Mouse (Mus musculus): ENCODE measurements around the gene Pga5. TPM values are rescaled to one million over a fixed set of nuclear protein-coding genes. Genes with fewer than 3 reads are reported as not detected.

Gene Pga5
- polyA plus RNA-seq (2016; fragmentation: Nextera tagmentation; extraction: Ambion mirVana) = not detected in 2 replicates

GRCm38 (mm10) chr19:10677915-10678771, at the start of gene Pga5:
Gene Pga5 (minus strand): TSS chr19:10678071.
- ATAC-seq (ENCODE audit: insufficient number of reproducible peaks, insufficient read depth, low FRiP score, low TSS enrichment, low read depth) = no peak
- peaks cover 4% of the 10 kb centered on the region; the same call in 1 of the 2 replicates for H3K4me1 ChIP-seq (replicated peaks)

DNA sequence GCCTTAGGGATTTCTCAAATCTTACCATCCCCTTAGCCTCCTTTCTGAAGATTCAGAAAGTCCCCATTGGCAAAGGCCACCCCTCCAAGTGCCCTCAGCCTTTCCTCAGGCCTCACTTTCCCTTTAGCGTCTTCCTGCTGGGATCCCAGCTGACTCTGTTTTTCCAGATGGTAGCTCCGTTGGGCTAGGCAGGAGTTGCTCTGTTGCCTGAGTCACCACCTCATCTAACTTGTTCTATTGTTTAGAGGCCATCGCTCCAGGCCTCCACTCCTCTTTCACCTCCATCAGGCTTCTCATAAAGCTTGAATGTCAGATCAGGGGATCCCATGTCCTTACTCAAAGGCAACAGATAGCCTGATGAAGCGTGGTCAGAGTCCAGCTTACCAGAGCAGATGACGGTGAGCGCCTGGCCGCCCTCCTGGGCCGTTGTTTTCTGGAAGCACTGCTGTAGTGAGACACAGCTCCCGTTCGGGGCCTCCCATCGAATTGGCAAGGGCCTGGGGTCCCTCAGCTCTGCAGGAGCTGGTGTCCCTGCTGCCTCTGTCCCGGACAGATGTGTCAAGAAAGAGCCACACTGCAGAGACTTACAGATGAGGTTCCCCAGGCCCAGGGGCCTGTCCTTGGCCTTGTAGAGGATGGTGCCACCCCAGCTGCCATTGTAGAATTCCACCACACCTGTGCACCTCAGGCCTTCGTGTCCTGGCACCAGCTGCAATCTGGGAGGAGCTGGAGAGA, 46.9 kb upstream of the Pga5 start:
- H3K27ac ChIP-seq = no peak overlapping the region
- no peak overlapping the region for H3K4me2 ChIP-seq
- H3K9me3 ChIP-seq = no peaks in the 10 kb centered on the region
- no peaks in the 10 kb centered on the region for H3K36me3 ChIP-seq
- peaks cover 20% of the 10 kb centered on the region for H3K4me1 ChIP-seq (replicated peaks)
- WGBS = 77% methylated on average over 13 of the region's 13 CpGs
- ATAC-seq (ENCODE audit: insufficient number of reproducible peaks, insufficient read depth, low FRiP score, low TSS enrichment, low read depth) = no peak
- H3K9ac ChIP-seq (replicated peaks) = 0 out of 2 replicates have a peak overlapping the region, but pooled peaks have one; percentile 8
- peaks cover 7% of the 10 kb centered on the region for H3K27me3 ChIP-seq
- no peak overlapping the region for H3K4me3 ChIP-seq (replicated peaks)

More at GRCm38 (mm10) chr19:10677915-10678771, at the start of gene Pga5:
- Histone ChIP-seq H3K36me3 (no peaks in the 10 kb centered on the region), H3K4me3 (replicated peaks) (no peak within 1 kb of the TSS), H3K9ac (replicated peaks) (no peak within 1 kb of the TSS), H3K4me2 (no peak within 1 kb of the TSS), H3K27ac (no peak within 1 kb of the TSS), H3K9me3 (no peaks in the 10 kb centered on the region), H3K27me3 (peaks cover 8% of the 10 kb centered on the region; the same call in 1 of the 2 replicates)
- WGBS = 45% methylated on average over 6 of the region's 6 CpGs

GRCm38 (mm10) chr19:10723649-10724048, 45.8 kb upstream of the Pga5 start:
- Histone ChIP-seq H3K36me3 (no peaks in the 10 kb centered on the region), H3K9ac (replicated peaks) (no peak overlapping the region), H3K4me3 (replicated peaks) (no peak overlapping the region), H3K4me1 (replicated peaks) (peaks cover 25% of the 10 kb centered on the region), H3K9me3 (no peaks in the 10 kb centered on the region), H3K27ac (no peak overlapping the region), H3K4me2 (no peak overlapping the region), H3K27me3 (peaks cover 7% of the 10 kb centered on the region)
- whole genome bisulfite sequencing = 34% methylated on average over 5 of the region's 5 CpGs
- ATAC-seq (ENCODE audit: insufficient number of reproducible peaks, insufficient read depth, low FRiP score, low TSS enrichment, low read depth) = no peak

GRCm38 (mm10) chr19:10723084-10723483, 45.2 kb upstream of the Pga5 start:
- H3K4me1 ChIP-seq (replicated peaks) = peaks cover 25% of the 10 kb centered on the region
- H3K4me3 ChIP-seq (replicated peaks) = no peak overlapping the region
- no peaks in the 10 kb centered on the region for H3K36me3 ChIP-seq
- no peak for ATAC-seq (ENCODE audit: insufficient number of reproducible peaks, insufficient read depth, low FRiP score, low TSS enrichment, low read depth)
- H3K27ac ChIP-seq = no peak overlapping the region
- WGBS = 23% methylated on average over 13 of the region's 13 CpGs
- no peak overlapping the region for H3K9ac ChIP-seq (replicated peaks)
- H3K9me3 ChIP-seq = no peaks in the 10 kb centered on the region
- H3K27me3 ChIP-seq = peaks cover 7% of the 10 kb centered on the region
- no peak overlapping the region for H3K4me2 ChIP-seq

DNA sequence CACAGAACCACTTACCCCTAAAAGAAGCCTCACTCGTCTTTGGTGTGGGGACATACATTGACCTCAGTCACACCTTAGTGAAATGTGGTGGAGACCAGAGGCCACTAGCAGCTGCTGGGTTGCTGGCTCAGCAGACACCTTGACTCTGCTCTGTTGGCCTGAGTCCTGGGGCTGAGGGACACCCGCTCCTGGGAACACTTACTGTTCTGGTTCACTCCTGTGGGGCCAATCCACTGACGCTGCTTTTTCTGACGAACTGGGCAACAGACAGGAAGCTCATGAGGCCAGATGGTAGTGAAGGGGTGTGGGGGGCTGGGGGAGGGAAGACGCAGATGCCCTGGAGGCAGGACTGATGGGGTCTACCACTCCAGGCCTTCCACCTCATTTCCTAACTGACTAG, 43.2 kb upstream of the Pga5 start:
- H3K36me3 ChIP-seq = no peaks in the 10 kb centered on the region
- H3K4me2 ChIP-seq = no peak overlapping the region
- peaks cover 25% of the 10 kb centered on the region for H3K4me1 ChIP-seq (replicated peaks)
- WGBS = 24% methylated on average over 5 of the region's 5 CpGs
- ATAC-seq (ENCODE audit: insufficient number of reproducible peaks, insufficient read depth, low FRiP score, low TSS enrichment, low read depth) = no peak
- no peak overlapping the region for H3K9ac ChIP-seq (replicated peaks)
- H3K27me3 ChIP-seq = peaks cover 7% of the 10 kb centered on the region
- no peaks in the 10 kb centered on the region for H3K9me3 ChIP-seq
- no peak overlapping the region for H3K27ac ChIP-seq
- no peak overlapping the region for H3K4me3 ChIP-seq (replicated peaks)

GRCm38 (mm10) chr19:10720524-10720923, 42.7 kb upstream of the Pga5 start:
- H3K36me3 ChIP-seq = no peaks in the 10 kb centered on the region
- H3K4me1 ChIP-seq (replicated peaks) = peaks cover 25% of the 10 kb centered on the region
- H3K27me3 ChIP-seq = peaks cover 7% of the 10 kb centered on the region
- H3K9ac ChIP-seq (replicated peaks) = 0 out of 2 replicates have a peak overlapping the region, but pooled peaks have one; percentile 13
- H3K4me2 ChIP-seq = no peak overlapping the region
- H3K4me3 ChIP-seq (replicated peaks) = no peak overlapping the region
- no peak for ATAC-seq (ENCODE audit: insufficient number of reproducible peaks, insufficient read depth, low FRiP score, low TSS enrichment, low read depth)
- H3K27ac ChIP-seq = 0 out of 2 replicates have a peak overlapping the region, but pooled peaks have one; percentile 14
- 28% methylated on average over 3 of the region's 3 CpGs for WGBS
- no peaks in the 10 kb centered on the region for H3K9me3 ChIP-seq

GRCm38 (mm10) chr19:10719751-10720150, 41.9 kb upstream of the Pga5 start:
- H3K27ac ChIP-seq = no peak overlapping the region
- 5% methylated on average over 2 of the region's 2 CpGs for WGBS
- no peak for ATAC-seq (ENCODE audit: insufficient number of reproducible peaks, insufficient read depth, low FRiP score, low TSS enrichment, low read depth)

DNA sequence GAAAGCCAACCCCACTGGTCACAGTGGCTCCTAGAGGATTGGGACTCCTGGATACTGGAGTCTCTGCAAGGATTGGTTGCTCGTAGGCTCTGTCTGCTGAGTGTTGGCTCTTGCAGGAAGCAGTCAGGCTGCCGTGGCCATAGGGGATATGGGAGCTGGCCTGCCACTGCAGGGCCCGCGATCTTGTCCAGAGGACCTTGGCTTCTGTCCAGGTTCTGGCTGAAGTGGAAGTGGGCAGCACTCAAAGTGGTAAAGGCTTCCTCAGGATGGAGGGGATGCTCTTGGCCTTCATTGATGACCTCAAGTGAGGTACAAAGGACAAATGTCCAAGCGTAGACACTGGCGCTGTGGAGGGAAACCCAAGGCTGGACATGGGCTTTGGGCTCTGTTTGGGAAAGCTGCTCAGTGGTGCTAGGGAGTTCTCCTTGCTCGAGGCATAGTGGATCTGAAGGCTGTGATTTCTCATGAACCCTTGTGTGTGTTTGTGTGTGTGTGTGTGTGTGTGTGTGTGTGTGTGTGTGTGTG, 40.4 kb upstream of the Pga5 start:
- Histone ChIP-seq H3K4me1 (replicated peaks) (peaks cover 27% of the 10 kb centered on the region), H3K36me3 (peaks cover 8% of the 10 kb centered on the region), H3K27me3 (peaks cover 6% of the 10 kb centered on the region), H3K27ac (no peak overlapping the region), H3K4me2 (no peak overlapping the region), H3K9ac (replicated peaks) (no peak overlapping the region), H3K4me3 (replicated peaks) (no peak overlapping the region), H3K9me3 (no peaks in the 10 kb centered on the region)
- ATAC-seq (ENCODE audit: insufficient number of reproducible peaks, insufficient read depth, low FRiP score, low TSS enrichment, low read depth) = no peak
- WGBS = 77% methylated on average over 7 of the region's 7 CpGs

More at GRCm38 (mm10) chr19:10719751-10720150, 41.9 kb upstream of the Pga5 start:
- Histone ChIP-seq H3K9me3 (no peaks in the 10 kb centered on the region), H3K9ac (replicated peaks) (no peak overlapping the region), H3K4me1 (replicated peaks) (peaks cover 25% of the 10 kb centered on the region), H3K27me3 (peaks cover 7% of the 10 kb centered on the region), H3K36me3 (no peaks in the 10 kb centered on the region), H3K4me2 (no peak overlapping the region), H3K4me3 (replicated peaks) (no peak overlapping the region)

DNA sequence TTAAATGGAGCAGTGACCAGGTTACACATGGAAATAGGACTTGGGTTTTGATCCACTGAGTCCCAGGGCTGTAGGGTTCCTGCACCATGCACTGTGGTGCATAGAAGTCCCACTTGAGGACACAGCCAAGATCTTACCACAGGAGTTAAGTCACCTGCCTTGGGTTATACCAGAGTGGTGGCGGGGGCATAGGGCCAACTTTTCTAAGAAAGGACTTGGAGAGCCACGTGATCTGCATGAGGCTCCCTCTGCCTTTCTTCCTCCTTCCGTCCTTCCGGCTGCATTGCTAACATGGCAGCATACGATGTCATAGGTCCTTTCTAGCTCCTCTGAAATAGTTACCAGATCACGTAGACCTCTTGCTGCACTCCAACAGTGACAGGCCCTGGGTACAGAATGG, 37.6 kb upstream of the Pga5 start:
- Histone ChIP-seq H3K9ac (replicated peaks) (no peak overlapping the region), H3K4me2 (no peak overlapping the region), H3K27me3 (no peaks in the 10 kb centered on the region), H3K9me3 (no peaks in the 10 kb centered on the region), H3K4me1 (replicated peaks) (peaks cover 17% of the 10 kb centered on the region), H3K27ac (no peak overlapping the region), H3K36me3 (peaks cover 37% of the 10 kb centered on the region), H3K4me3 (replicated peaks) (no peak overlapping the region)
- ATAC-seq (ENCODE audit: insufficient number of reproducible peaks, insufficient read depth, low FRiP score, low TSS enrichment, low read depth) = no peak
- WGBS = 90% methylated on average over 6 of the region's 6 CpGs

GRCm38 (mm10) chr19:10714682-10715475, 37.0 kb upstream of the Pga5 start:
- H3K9ac ChIP-seq (replicated peaks) = no peak overlapping the region; the same call in 1 of the 2 replicates
- no peaks in the 10 kb centered on the region for H3K27me3 ChIP-seq
- peaks cover 11% of the 10 kb centered on the region for H3K4me1 ChIP-seq (replicated peaks)
- H3K27ac ChIP-seq = peak overlapping the region; percentile 62
- 47% methylated on average over 4 of the region's 4 CpGs for WGBS
- H3K9me3 ChIP-seq = no peaks in the 10 kb centered on the region
- H3K4me3 ChIP-seq (replicated peaks) = no peak overlapping the region
- peaks cover 43% of the 10 kb centered on the region for H3K36me3 ChIP-seq
- ATAC-seq (ENCODE audit: insufficient number of reproducible peaks, insufficient read depth, low FRiP score, low TSS enrichment, low read depth) = peak; percentile 26; the same call in 1 of the 2 replicates
- H3K4me2 ChIP-seq = no peak overlapping the region

Measured in limb, embryonic 12.5 days (tissue).